ENCODE assay signal across 9 mouse cellular contexts in the genomic region with DNA sequence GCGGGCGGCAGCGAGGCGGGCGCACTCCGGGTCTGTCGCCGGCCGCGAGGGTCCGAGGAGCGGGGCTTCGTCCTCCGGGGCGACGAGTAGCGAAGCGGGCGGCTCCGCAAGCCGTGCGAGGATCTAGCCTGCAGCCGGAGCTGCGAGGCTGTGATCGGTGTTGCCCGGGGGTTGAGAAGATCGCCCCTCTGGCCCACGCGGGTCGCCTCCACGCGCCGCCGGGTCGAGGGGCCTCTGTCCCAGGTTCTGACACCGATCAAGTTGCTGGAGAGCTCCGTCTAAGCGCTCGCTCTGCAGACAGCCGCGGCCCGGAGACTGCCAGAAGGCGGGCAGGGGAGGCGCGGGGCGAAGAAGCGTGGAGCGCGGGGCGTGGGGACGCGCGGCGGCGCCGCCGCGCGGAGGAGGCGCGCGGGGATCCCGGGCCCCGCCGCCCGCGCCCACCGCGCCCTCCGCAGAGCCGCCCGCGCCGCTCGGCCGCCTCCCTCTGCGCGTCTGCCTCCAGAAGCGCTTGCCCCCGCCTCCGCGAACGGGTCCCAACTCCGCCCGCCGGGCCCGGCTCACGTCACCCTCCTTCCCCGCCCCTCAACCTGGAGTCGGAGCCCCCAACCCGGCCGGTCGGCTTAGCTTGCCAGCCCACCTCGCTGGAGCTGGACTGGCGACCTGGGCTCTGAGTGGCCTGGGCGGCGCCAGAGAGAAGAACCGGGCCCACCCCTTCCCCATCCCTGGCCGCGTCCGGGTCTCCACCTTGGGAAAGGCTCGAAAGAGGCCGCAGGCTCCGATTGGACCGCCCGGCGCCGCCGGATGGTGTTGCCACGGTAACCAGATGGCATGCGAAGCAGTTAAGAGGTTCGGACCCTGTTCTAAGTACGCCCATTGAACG. TPM values are rescaled to one million over a fixed set of nuclear protein-coding genes. Genes with fewer than 3 reads are reported as not detected.
DNase-seq lines count a peak whose midpoint lies in the region; ATAC-seq lines count a peak whose summit lies in the region.
"Had no signal": no experiment of that assay in that cellular context is flagged by ENCODE, and none has a peak within 500 bp of the region (broad histone marks: within the 10 kb centered on the region; RNA-seq: fewer than 3 reads in every experiment).

Ajap1 (minus strand) TSS at position 353 of the 880 bp plus-strand sequence.

- ATAC-seq in heart, embryonic 15.5 days (replicated peaks; ENCODE audit: insufficient number of reproducible peaks, insufficient read depth, low FRiP score, low read depth) = no peak
- peak; percentile 47 for ATAC-seq in forebrain, embryonic 16.5 days
- ATAC-seq in neural tube, embryonic 14.5 days (ENCODE audit: low read depth) = peak; percentile 65

- peaks cover 21% of the 10 kb centered on the region for H3K4me1 ChIP-seq in heart, embryonic 15.5 days (replicated peaks)
- H3K4me1 ChIP-seq in forebrain, embryonic 16.5 days (replicated peaks; ENCODE audit: control insufficient read depth, insufficient read depth, low read length) = peaks cover 59% of the 10 kb centered on the region
- peaks cover 28% of the 10 kb centered on the region for H3K4me1 ChIP-seq in neural tube, embryonic 14.5 days (ENCODE audit: control insufficient read depth, insufficient read depth, low read length)

- intact Hi-C loops in left cerebral cortex, postnatal 10 days (cut with DNase I) = loop anchor here (5.0 kb wide), 4 partner anchors 305 to 950 kb away; no protein-coding TSS in a partner anchor

- H3K27ac ChIP-seq in heart, embryonic 15.5 days = no peak within 1 kb of the TSS
- no peak within 1 kb of the TSS; the same call in 1 of the 2 replicates for H3K27ac ChIP-seq in forebrain, embryonic 16.5 days (ENCODE audit: low read length)
- H3K27ac ChIP-seq in neural tube, embryonic 14.5 days (ENCODE audit: low read depth, low read length) = peak within 1 kb of the TSS; percentile 94
- H3K27ac ChIP-seq: heart, adult 2 months had no signal

- peaks cover 96% of the 10 kb centered on the region for H3K27me3 ChIP-seq in heart, embryonic 15.5 days
- H3K27me3 ChIP-seq in forebrain, embryonic 16.5 days (replicated peaks; ENCODE audit: control insufficient read depth, insufficient read depth, low read length) = peaks cover 25% of the 10 kb centered on the region
- H3K27me3 ChIP-seq in neural tube, embryonic 14.5 days (ENCODE audit: control insufficient read depth, insufficient read depth, low read length) = no peaks in the 10 kb centered on the region

- no peaks in the 10 kb centered on the region for H3K9me3 ChIP-seq in heart, embryonic 15.5 days (replicated peaks)
- H3K9me3 ChIP-seq in forebrain, embryonic 16.5 days (ENCODE audit: control insufficient read depth, low read length) = no peaks in the 10 kb centered on the region
- H3K9me3 ChIP-seq in neural tube, embryonic 14.5 days (ENCODE audit: control insufficient read depth, low read length) = no peaks in the 10 kb centered on the region

- DNase-seq in heart, adult 9 months (ENCODE audit: low spot score in 2 of 2) = no peak
- DNase-seq in adrenal gland, adult 8-10 months = peak; percentile 25
- peak; percentile 54 to 78 for DNase-seq in left cerebral cortex, postnatal 10 days (ENCODE audit: extremely low spot score in 1 of 2, low spot score in 2 of 2)
- no peak for DNase-seq in c-Kit-positive CD71-positive TER-119-positive erythroid progenitor cells, embryonic 14.5 days (ENCODE audit: low spot score)
- no peak for DNase-seq in kidney, adult 11 months

- H3K36me3 ChIP-seq in heart, embryonic 15.5 days = no peaks in the 10 kb centered on the region
- H3K36me3 ChIP-seq in forebrain, embryonic 16.5 days (ENCODE audit: control insufficient read depth, insufficient read depth) = no peaks in the 10 kb centered on the region
- H3K36me3 ChIP-seq in neural tube, embryonic 14.5 days (ENCODE audit: control insufficient read depth, insufficient read depth, low read length) = no peaks in the 10 kb centered on the region

- H3K4me2 ChIP-seq in heart, embryonic 15.5 days = peak within 1 kb of the TSS; percentile 67
- H3K4me2 ChIP-seq in forebrain, embryonic 16.5 days (ENCODE audit: low read length) = peak within 1 kb of the TSS; percentile 92
- peak within 1 kb of the TSS; percentile 75 for H3K4me2 ChIP-seq in neural tube, embryonic 14.5 days (ENCODE audit: low read depth, low read length)

- 2% methylated on average over 82 of the region's 114 CpGs for WGBS in heart, embryonic 15.5 days
- under 1% methylated on average over 88 of the region's 114 CpGs for WGBS in forebrain, embryonic 16.5 days
- WGBS in neural tube, embryonic 14.5 days = under 1% methylated on average over 99 of the region's 114 CpGs

- H3K4me3 ChIP-seq in heart, embryonic 15.5 days = peak within 1 kb of the TSS; percentile 36
- H3K4me3 ChIP-seq in forebrain, embryonic 16.5 days (replicated peaks; ENCODE audit: low read length) = peak within 1 kb of the TSS; percentile 55
- H3K4me3 ChIP-seq in neural tube, embryonic 14.5 days (ENCODE audit: low read depth, low read length) = peak within 1 kb of the TSS; percentile 84
- H3K4me3 ChIP-seq: heart, adult 2 months had no signal

- no peak within 1 kb of the TSS; the same call in 1 of the 2 replicates for H3K9ac ChIP-seq in heart, embryonic 15.5 days
- peak within 1 kb of the TSS; percentile 70 for H3K9ac ChIP-seq in forebrain, embryonic 16.5 days (replicated peaks; ENCODE audit: low read depth, low read length)
- H3K9ac ChIP-seq in neural tube, embryonic 14.5 days (replicated peaks; ENCODE audit: low read depth, low read length) = peak within 1 kb of the TSS; percentile 95

RNA-seq across cellular contexts. Expression of gene Ajap1, which starts in this region (rescaled TPM):
- 0.13 and 0.66 TPM in 2 replicates for polyA plus RNA-seq in heart, embryonic 15.5 days (2015; fragmentation: Nextera tagmentation; extraction: Ambion mirVana)
- total RNA-seq in adrenal gland, adult 8-10 months (2022) = 1 to 10 TPM; 1.2 to 9.5 (median 5.1) TPM
- 3.2 and 4.5 TPM in 2 replicates for polyA plus RNA-seq in forebrain, embryonic 16.5 days (2015; fragmentation: Nextera tagmentation; extraction: Ambion mirVana)
- total RNA-seq in left cerebral cortex, postnatal 10 days (2021) = 10 to 100 TPM; 53.4 to 58.1 TPM
- polyA plus RNA-seq in neural tube, embryonic 14.5 days (2014; fragmentation: Nextera tagmentation; extraction: Ambion mirVana) = 27.2 and 30.6 TPM in 2 replicates
- polyA plus RNA-seq: heart, adult 2 months had no signal

Comparison
In these comparisons a context has a peak if more than half of its experiments do, and no peak if none do; other contexts are left out.
1. RNA of gene Ajap1 (total RNA-seq): 53.4 to 58.1 TPM in left cerebral cortex, postnatal 10 days; 1.2 to 9.5 TPM in adrenal gland, adult 8-10 months; every median in the first group is over 4 times any median in the second.
2. DNase-seq: peak in adrenal gland, adult 8-10 months (single experiment) and left cerebral cortex, postnatal 10 days (2 of 2); none in heart, adult 9 months (0 of 2), c-Kit-positive CD71-positive TER-119-positive erythroid progenitor cells, embryonic 14.5 days (single experiment) and kidney, adult 11 months (single experiment).
3. Peak in every context shown above with its lines, with median percentiles within 50 percentile points of each other: H3K4me2 ChIP-seq and H3K4me3 ChIP-seq.